Mouse (Mus musculus): ENCODE measurements around the gene Arl4a.

- TF ChIP-seq CTCF (conservative IDR thresholded peaks at IDR 0.05; ENCODE audit: low read length) (no peak), POU5F1 (IDR thresholded peaks at IDR 0.05; ENCODE audit: borderline replicate concordance, low read length) (no peak)
These were observed 14.7 kb downstream of the Arl4a start for GRCm38 (mm10) chr12:40023014-40023642.
